8 mouse cellular contexts compared by ENCODE assay signal in the genomic region with DNA sequence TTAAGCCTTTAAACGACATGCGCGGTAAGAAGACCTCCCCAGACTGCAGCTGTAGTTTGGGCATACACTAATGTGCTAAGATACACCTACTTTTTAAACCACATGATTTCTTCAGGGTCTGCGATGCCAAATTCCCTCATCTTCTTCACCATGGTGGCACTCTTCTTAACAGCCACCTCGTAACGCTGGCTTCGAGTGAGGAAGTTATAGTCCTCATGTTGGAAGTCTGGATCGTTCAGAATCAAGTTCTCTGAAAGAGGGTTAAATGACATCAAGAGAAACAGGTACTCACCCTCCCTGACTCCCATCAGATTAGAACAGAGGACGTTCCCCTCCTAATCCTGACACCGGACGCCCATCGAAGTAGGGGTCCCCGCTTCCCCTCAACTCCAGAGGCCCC. TPM values are rescaled to one million over a fixed set of nuclear protein-coding genes. Genes with fewer than 3 reads are reported as not detected.
DNase-seq lines count a peak whose midpoint lies in the region; ATAC-seq and TF ChIP-seq lines count a peak whose summit lies in the region.

No protein-coding gene starts in this region.

- peak overlapping the region; percentile 70 for H3K4me2 ChIP-seq in heart, postnatal 0 days (ENCODE audit: low read depth, low read length)
- peak overlapping the region; percentile 72 for H3K4me2 ChIP-seq in hindbrain, embryonic 12.5 days (replicated peaks)
- H3K4me2 ChIP-seq in midbrain, embryonic 12.5 days (replicated peaks) = peak overlapping the region; percentile 78

- TF ChIP-seq CTCF in heart, postnatal 0 days (IDR thresholded peaks at IDR 0.05; ENCODE audit: low read depth) = no peak

- H3K4me1 ChIP-seq in heart, postnatal 0 days (ENCODE audit: control insufficient read depth, insufficient read depth) = peaks cover 6% of the 10 kb centered on the region
- H3K4me1 ChIP-seq in hindbrain, embryonic 12.5 days = peaks cover 20% of the 10 kb centered on the region
- H3K4me1 ChIP-seq in midbrain, embryonic 12.5 days = peaks cover 13% of the 10 kb centered on the region

- H3K27ac ChIP-seq in heart, postnatal 0 days (ENCODE audit: low read depth) = peak overlapping the region; percentile 95
- H3K27ac ChIP-seq in hindbrain, embryonic 12.5 days = peak overlapping the region; percentile 97
- H3K27ac ChIP-seq in midbrain, embryonic 12.5 days (replicated peaks) = peak overlapping the region; percentile 94

- H3K4me3 ChIP-seq in heart, postnatal 0 days (ENCODE audit: low read depth, low read length) = peak overlapping the region; percentile 67
- H3K4me3 ChIP-seq in hindbrain, embryonic 12.5 days = peak overlapping the region; percentile 80
- peak overlapping the region; percentile 63 for H3K4me3 ChIP-seq in midbrain, embryonic 12.5 days

- H3K9ac ChIP-seq in heart, postnatal 0 days (replicated peaks; ENCODE audit: low read depth, low read length) = peak overlapping the region; percentile 81
- H3K9ac ChIP-seq in hindbrain, embryonic 12.5 days = peak overlapping the region; percentile 86
- peak overlapping the region; percentile 71 for H3K9ac ChIP-seq in midbrain, embryonic 12.5 days (replicated peaks)

- H3K27me3 ChIP-seq in heart, postnatal 0 days (ENCODE audit: control insufficient read depth, insufficient read depth, low read length) = no peaks in the 10 kb centered on the region
- no peaks in the 10 kb centered on the region for H3K27me3 ChIP-seq in hindbrain, embryonic 12.5 days
- H3K27me3 ChIP-seq in midbrain, embryonic 12.5 days = no peaks in the 10 kb centered on the region

- 15% methylated on average over 13 of the region's 13 CpGs for WGBS in heart, postnatal 0 days
- WGBS in hindbrain, embryonic 12.5 days = 25% methylated on average over 13 of the region's 13 CpGs
- 27% methylated on average over 13 of the region's 13 CpGs for WGBS in midbrain, embryonic 12.5 days

- peaks cover 11% of the 10 kb centered on the region; the same call in 1 of the 2 replicates for H3K36me3 ChIP-seq in heart, postnatal 0 days (replicated peaks; ENCODE audit: control insufficient read depth, insufficient read depth, low read length)
- no peaks in the 10 kb centered on the region for H3K36me3 ChIP-seq in hindbrain, embryonic 12.5 days
- H3K36me3 ChIP-seq in midbrain, embryonic 12.5 days = peaks cover 11% of the 10 kb centered on the region; the same call in 1 of the 2 replicates

- no peak for TF ChIP-seq EP300 in heart, postnatal 0 days (IDR thresholded peaks at IDR 0.05; ENCODE audit: low read depth)

- DNase-seq in heart, postnatal 0 days (ENCODE audit: low spot score) = no peak
- no peak for DNase-seq in heart, adult 11 months
- peak; percentile 46 for DNase-seq in adipocyte (ENCODE audit: low spot score)
- no peak for DNase-seq in cerebellum, postnatal 36 days
- no peak for DNase-seq in layer of hippocampus, postnatal 14 days (ENCODE audit: low spot score in 2 of 2)
- DNase-seq in spleen, adult 18-20 months = no peak

- no peak for ATAC-seq in heart, postnatal 0 days (ENCODE audit: insufficient read depth, low read depth)
- no peak; the same call in 1 of the 2 replicates for ATAC-seq in hindbrain, embryonic 12.5 days (ENCODE audit: low FRiP score)
- ATAC-seq in midbrain, embryonic 12.5 days (ENCODE audit: low FRiP score, low read depth) = peak; percentile 7; the same call in 1 of the 2 replicates

- no peaks in the 10 kb centered on the region for H3K9me3 ChIP-seq in heart, postnatal 0 days (replicated peaks; ENCODE audit: control insufficient read depth, low read length)
- H3K9me3 ChIP-seq in hindbrain, embryonic 12.5 days (replicated peaks) = no peaks in the 10 kb centered on the region
- no peaks in the 10 kb centered on the region for H3K9me3 ChIP-seq in midbrain, embryonic 12.5 days

RNA-seq across cellular contexts. Expression of a gene that starts 0.5 kb away (rescaled TPM):
- 58.4 and 63.6 TPM in 2 replicates for total RNA-seq in heart, postnatal 0 days (2014; rRNA removed; ENCODE audit: low replicate concordance)
- polyA plus RNA-seq in heart, postnatal 0 days (2015; fragmentation: Nextera tagmentation; extraction: Ambion mirVana) = 64.0 and 68.2 TPM in 2 replicates
- 57.4 and 63.1 TPM in 2 replicates for polyA plus RNA-seq in hindbrain, embryonic 12.5 days (2016; fragmentation: Nextera tagmentation; extraction: Ambion mirVana)
- 50.4 and 60.0 TPM in 2 replicates for polyA plus RNA-seq in midbrain, embryonic 12.5 days (2016; fragmentation: Nextera tagmentation; extraction: Ambion mirVana)
- total RNA-seq in layer of hippocampus, postnatal 14 days (2021) = 10 to 100 TPM; 42.9 to 53.7 TPM

RNA-seq across cellular contexts. Expression of a gene that starts 0.7 kb away (rescaled TPM):
- total RNA-seq in heart, postnatal 0 days (2014; rRNA removed; ENCODE audit: low replicate concordance) = 64.9 and 65.8 TPM in 2 replicates
- polyA plus RNA-seq in heart, postnatal 0 days (2015; fragmentation: Nextera tagmentation; extraction: Ambion mirVana) = 43.0 and 46.7 TPM in 2 replicates
- 43.8 and 45.9 TPM in 2 replicates for polyA plus RNA-seq in hindbrain, embryonic 12.5 days (2016; fragmentation: Nextera tagmentation; extraction: Ambion mirVana)
- polyA plus RNA-seq in midbrain, embryonic 12.5 days (2016; fragmentation: Nextera tagmentation; extraction: Ambion mirVana) = 37.9 and 42.6 TPM in 2 replicates
- 100 to 1,000 TPM; 123 to 125 TPM for total RNA-seq in layer of hippocampus, postnatal 14 days (2021)

RNA-seq across cellular contexts. Expression of a gene that starts 30.2 kb away (rescaled TPM):
- 20.4 and 22.8 TPM in 2 replicates for total RNA-seq in heart, postnatal 0 days (2014; rRNA removed; ENCODE audit: low replicate concordance)
- polyA plus RNA-seq in heart, postnatal 0 days (2015; fragmentation: Nextera tagmentation; extraction: Ambion mirVana) = 8.2 and 8.5 TPM in 2 replicates
- polyA plus RNA-seq in hindbrain, embryonic 12.5 days (2016; fragmentation: Nextera tagmentation; extraction: Ambion mirVana) = 80.7 and 80.9 TPM in 2 replicates
- 80.2 and 85.9 TPM in 2 replicates for polyA plus RNA-seq in midbrain, embryonic 12.5 days (2016; fragmentation: Nextera tagmentation; extraction: Ambion mirVana)
- 100 to 1,000 TPM in 1 of 2 experiments, 10 to 100 TPM in 1; 87.9 to 102 TPM for total RNA-seq in layer of hippocampus, postnatal 14 days (2021)

RNA-seq across cellular contexts. Expression of a gene that starts 39.7 kb away (rescaled TPM):
- total RNA-seq in heart, postnatal 0 days (2014; rRNA removed; ENCODE audit: low replicate concordance) = 2.1 and 3.4 TPM in 2 replicates
- 0.45 TPM in 2 replicates for polyA plus RNA-seq in heart, postnatal 0 days (2015; fragmentation: Nextera tagmentation; extraction: Ambion mirVana)
- 1.0 and 1.3 TPM in 2 replicates for polyA plus RNA-seq in hindbrain, embryonic 12.5 days (2016; fragmentation: Nextera tagmentation; extraction: Ambion mirVana)
- 0.75 and 1.1 TPM in 2 replicates for polyA plus RNA-seq in midbrain, embryonic 12.5 days (2016; fragmentation: Nextera tagmentation; extraction: Ambion mirVana)
- total RNA-seq in layer of hippocampus, postnatal 14 days (2021) = under 1 TPM; 0.44 to 0.72 TPM

RNA-seq across cellular contexts. Expression of a gene that starts 59.5 kb away (rescaled TPM):
- 114 and 153 TPM in 2 replicates for total RNA-seq in heart, postnatal 0 days (2014; rRNA removed; ENCODE audit: low replicate concordance)
- polyA plus RNA-seq in heart, postnatal 0 days (2015; fragmentation: Nextera tagmentation; extraction: Ambion mirVana) = 79.1 and 80.8 TPM in 2 replicates
- polyA plus RNA-seq in hindbrain, embryonic 12.5 days (2016; fragmentation: Nextera tagmentation; extraction: Ambion mirVana) = 72.7 and 77.8 TPM in 2 replicates
- 82.3 and 84.4 TPM in 2 replicates for polyA plus RNA-seq in midbrain, embryonic 12.5 days (2016; fragmentation: Nextera tagmentation; extraction: Ambion mirVana)
- 10 to 100 TPM; 55.3 to 63.7 TPM for total RNA-seq in layer of hippocampus, postnatal 14 days (2021)
